In genomic region chr4:82512743-82513425, GRCm38 (mm10) we compare ENCODE assay signal across 8 mouse cellular contexts.
DNase-seq lines count a peak whose midpoint lies in the region; ATAC-seq and TF ChIP-seq lines count a peak whose summit lies in the region.

No protein-coding gene starts in this region.

- under 1% methylated on average over 58 of the region's 63 CpGs for WGBS in forebrain, embryonic 13.5 days
- WGBS in heart, postnatal 0 days = under 1% methylated on average over 52 of the region's 63 CpGs
- WGBS in liver, postnatal 0 days (ENCODE audit: insufficient replicate concordance) = under 1% methylated on average over 55 of the region's 63 CpGs
- 1% methylated on average over 48 of the region's 63 CpGs for WGBS in neural tube, embryonic 15.5 days

- TF ChIP-seq EP300 in heart, postnatal 0 days (IDR thresholded peaks at IDR 0.05; ENCODE audit: low read depth) = no peak; the same call in 1 of the 2 replicates
- no peak for TF ChIP-seq EP300 in liver, postnatal 0 days (IDR thresholded peaks at IDR 0.05; ENCODE audit: low read depth)

- peak overlapping the region; percentile 95 for H3K4me2 ChIP-seq in forebrain, embryonic 13.5 days
- H3K4me2 ChIP-seq in heart, postnatal 0 days (ENCODE audit: low read depth, low read length) = peak overlapping the region; percentile 95
- peak overlapping the region; percentile 80 for H3K4me2 ChIP-seq in liver, postnatal 0 days (ENCODE audit: low read depth, low read length)
- H3K4me2 ChIP-seq in neural tube, embryonic 15.5 days = peak overlapping the region; percentile 93

- H3K27ac ChIP-seq in forebrain, embryonic 13.5 days = peak overlapping the region; percentile 100
- peak overlapping the region; percentile 100 for H3K27ac ChIP-seq in heart, postnatal 0 days (ENCODE audit: low read depth)
- peak overlapping the region; percentile 90 for H3K27ac ChIP-seq in liver, postnatal 0 days (ENCODE audit: low read depth)
- H3K27ac ChIP-seq in neural tube, embryonic 15.5 days (replicated peaks) = peak overlapping the region; percentile 88

- H3K4me3 ChIP-seq in forebrain, embryonic 13.5 days = peak overlapping the region; percentile 96
- H3K4me3 ChIP-seq in heart, postnatal 0 days (ENCODE audit: low read depth, low read length) = peak overlapping the region; percentile 97
- H3K4me3 ChIP-seq in liver, postnatal 0 days (ENCODE audit: low read depth, low read length) = peak overlapping the region; percentile 50
- peak overlapping the region; percentile 49 for H3K4me3 ChIP-seq in neural tube, embryonic 15.5 days (replicated peaks)

- H3K27me3 ChIP-seq in forebrain, embryonic 13.5 days = no peaks in the 10 kb centered on the region
- H3K27me3 ChIP-seq in heart, postnatal 0 days (ENCODE audit: control insufficient read depth, insufficient read depth, low read length) = no peaks in the 10 kb centered on the region
- peaks cover 14% of the 10 kb centered on the region for H3K27me3 ChIP-seq in liver, postnatal 0 days (ENCODE audit: insufficient read depth, low read length)
- H3K27me3 ChIP-seq in neural tube, embryonic 15.5 days (replicated peaks) = no peaks in the 10 kb centered on the region

- peak; percentile 39 for ATAC-seq in CD4-positive, CD25-positive, alpha-beta regulatory T cell, adult 4 months
- ATAC-seq in forebrain, embryonic 13.5 days = peak; percentile 97
- peak; percentile 98 for ATAC-seq in heart, postnatal 0 days (ENCODE audit: insufficient read depth, low read depth)
- ATAC-seq in liver, postnatal 0 days = peak; percentile 98
- ATAC-seq in neural tube, embryonic 15.5 days (ENCODE audit: low FRiP score) = peak; percentile 98

- TF ChIP-seq CTCF in heart, postnatal 0 days (IDR thresholded peaks at IDR 0.05; ENCODE audit: low read depth) = no peak
- no peak for TF ChIP-seq CTCF in liver, postnatal 0 days (IDR thresholded peaks at IDR 0.05; ENCODE audit: low read depth)

- peak overlapping the region; percentile 100 for H3K9ac ChIP-seq in forebrain, embryonic 13.5 days
- H3K9ac ChIP-seq in heart, postnatal 0 days (replicated peaks; ENCODE audit: low read depth, low read length) = peak overlapping the region; percentile 68
- H3K9ac ChIP-seq in liver, postnatal 0 days (replicated peaks) = peak overlapping the region; percentile 60
- peak overlapping the region; percentile 43 for H3K9ac ChIP-seq in neural tube, embryonic 15.5 days (replicated peaks)

- H3K9me3 ChIP-seq in forebrain, embryonic 13.5 days (replicated peaks) = no peaks in the 10 kb centered on the region
- no peaks in the 10 kb centered on the region for H3K9me3 ChIP-seq in heart, postnatal 0 days (replicated peaks; ENCODE audit: control insufficient read depth, low read length)
- no peaks in the 10 kb centered on the region for H3K9me3 ChIP-seq in liver, postnatal 0 days (ENCODE audit: low read length)
- no peaks in the 10 kb centered on the region for H3K9me3 ChIP-seq in neural tube, embryonic 15.5 days (replicated peaks)

- DNase-seq in c-Kit-positive CD71-positive TER-119-negative erythroid progenitor cells, embryonic 14.5 days (ENCODE audit: low read depth) = peak; percentile 50
- DNase-seq in heart, postnatal 0 days (ENCODE audit: low spot score) = peak; percentile 93
- DNase-seq in kidney, postnatal 4 days = peak; percentile 97
- peak; percentile 92 for DNase-seq in liver, postnatal 0 days
- peak; percentile 99 for DNase-seq in testis, postnatal 10 days (ENCODE audit: low spot score)

- peaks cover 62% of the 10 kb centered on the region for H3K4me1 ChIP-seq in forebrain, embryonic 13.5 days
- H3K4me1 ChIP-seq in heart, postnatal 0 days (ENCODE audit: control insufficient read depth, insufficient read depth) = peaks cover 6% of the 10 kb centered on the region; the same call in 1 of the 2 replicates
- H3K4me1 ChIP-seq in liver, postnatal 0 days (ENCODE audit: insufficient read depth) = peaks cover 7% of the 10 kb centered on the region; the same call in 1 of the 2 replicates
- peaks cover 22% of the 10 kb centered on the region for H3K4me1 ChIP-seq in neural tube, embryonic 15.5 days

- no peaks in the 10 kb centered on the region for H3K36me3 ChIP-seq in forebrain, embryonic 13.5 days (ENCODE audit: poor library complexity, severe bottlenecking)
- H3K36me3 ChIP-seq in heart, postnatal 0 days (replicated peaks; ENCODE audit: control insufficient read depth, insufficient read depth, low read length) = no peaks in the 10 kb centered on the region
- H3K36me3 ChIP-seq in liver, postnatal 0 days (replicated peaks; ENCODE audit: insufficient read depth, low read length) = no peaks in the 10 kb centered on the region
- H3K36me3 ChIP-seq in neural tube, embryonic 15.5 days = no peaks in the 10 kb centered on the region

Comparison
In these comparisons a context has a peak if more than half of its experiments do, and no peak if none do; other contexts are left out.
1. Peak in every context shown above with its lines: DNase-seq, ATAC-seq, H3K4me3 ChIP-seq and H3K27ac ChIP-seq.
2. ATAC-seq: peak in every context shown above with its lines; median percentile 98 in heart, postnatal 0 days; 98 in liver, postnatal 0 days; 98 in neural tube, embryonic 15.5 days; 97 in forebrain, embryonic 13.5 days; 39 in CD4-positive, CD25-positive, alpha-beta regulatory T cell, adult 4 months.
3. H3K9ac ChIP-seq: peak in every context shown above with its lines; median percentile 100 in forebrain, embryonic 13.5 days; 68 in heart, postnatal 0 days; 60 in liver, postnatal 0 days; 43 in neural tube, embryonic 15.5 days.